Mouse (Mus musculus): ENCODE results near the gene Wasf2.

The Wasf2 gene

GRCm38 (mm10) chr4:133101751-133102150, 28.6 kb upstream of the Wasf2 start:
- no peak for DNase-seq

GRCm38 (mm10) chr4:133103525-133104193, 26.6 kb upstream of the Wasf2 start:
- peak; percentile 54 to 68 for DNase-seq

- DNase-seq: peak; percentile 80 to 87
Measured at GRCm38 (mm10) chr4:133104194-133104569, 26.1 kb upstream of the Wasf2 start.

- DNase-seq: no peak
Measured at GRCm38 (mm10) chr4:133106691-133107090, 23.6 kb upstream of the Wasf2 start.

GRCm38 (mm10) chr4:133107788-133108281, 22.5 kb upstream of the Wasf2 start:
- DNase-seq: peak; percentile 85 to 92

- peak in 1 of 2 experiments; percentile 59 for DNase-seq
Measured at GRCm38 (mm10) chr4:133108481-133109334, 21.6 kb upstream of the Wasf2 start.

- no peak for DNase-seq
Measured at GRCm38 (mm10) chr4:133109335-133109801, 20.9 kb upstream of the Wasf2 start.

GRCm38 (mm10) chr4:133112175-133112838, 18.0 kb upstream of the Wasf2 start:
- no peak for DNase-seq

- DNase-seq: no peak
Measured at GRCm38 (mm10) chr4:133113351-133113882, 16.9 kb upstream of the Wasf2 start.

GRCm38 (mm10) chr4:133114762-133115161, 15.5 kb upstream of the Wasf2 start:
- no peak for DNase-seq

- DNase-seq: no peak
Measured at GRCm38 (mm10) chr4:133115721-133116429, 14.4 kb upstream of the Wasf2 start.

GRCm38 (mm10) chr4:133116756-133117470, 13.4 kb upstream of the Wasf2 start:
- DNase-seq: peak in 1 of 2 experiments; percentile 36

GRCm38 (mm10) chr4:133117556-133118411, 12.5 kb upstream of the Wasf2 start:
- peak; percentile 75 to 81 for DNase-seq

GRCm38 (mm10) chr4:133118775-133119375, 11.4 kb upstream of the Wasf2 start:
- no peak for DNase-seq

- no peak for DNase-seq
Measured at GRCm38 (mm10) chr4:133119579-133119978, 10.7 kb upstream of the Wasf2 start.

GRCm38 (mm10) chr4:133120833-133121321, 9.4 kb upstream of the Wasf2 start:
- no peak for DNase-seq

GRCm38 (mm10) chr4:133121416-133121815, 8.9 kb upstream of the Wasf2 start:
- no peak for DNase-seq

GRCm38 (mm10) chr4:133121974-133122637, 8.2 kb upstream of the Wasf2 start:
- DNase-seq: no peak

GRCm38 (mm10) chr4:133127079-133127478, 3.2 kb upstream of the Wasf2 start:
- no peak for DNase-seq

Measured in lung, adult 18-20 months (tissue).